Mouse (Mus musculus) thymus, postnatal 4 days (tissue): ENCODE data around the gene Gm10974.
A peak's percentile ranks its signal among the peaks of the same experiment; 100 is the strongest.

Source experiments
- DNase-seq: peaks from one replicate; pipeline ENCODE4 v3.0.0; 2021

The Gm10974 gene

GRCm38 (mm10) chr7:66406971-66407370 is 41.3 kb downstream of the Gm10974 start:
- DNase-seq = no peak

DNA sequence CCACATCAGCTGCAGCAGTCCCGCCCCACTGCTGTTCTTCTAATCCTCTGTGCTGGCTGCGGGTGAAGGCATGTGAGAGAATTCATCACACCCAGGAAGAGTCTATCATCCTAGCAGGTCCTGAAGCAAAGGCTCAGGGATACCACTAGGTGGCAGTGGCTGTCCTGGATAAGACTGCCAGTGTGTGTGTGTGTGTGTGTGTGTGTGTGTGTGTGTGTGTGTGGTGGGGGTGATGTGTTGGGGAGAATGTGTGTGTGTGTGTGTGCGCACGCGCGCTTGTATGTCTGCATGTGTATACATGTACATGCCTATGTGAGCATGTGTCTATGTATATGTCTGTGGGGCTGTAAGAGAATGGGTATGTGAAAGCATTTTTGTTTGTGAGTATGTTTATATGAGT is 43.7 kb downstream of the Gm10974 start:
- no peak for DNase-seq

- DNase-seq = no peak
Observed at GRCm38 (mm10) chr7:66413093-66413492, 47.4 kb downstream of the Gm10974 start.

GRCm38 (mm10) chr7:66416829-66417228 is 51.1 kb downstream of the Gm10974 start:
- DNase-seq = peak; percentile 18

GRCm38 (mm10) chr7:66418981-66419380 is 53.3 kb downstream of the Gm10974 start:
- no peak for DNase-seq

- no peak for DNase-seq
Observed at GRCm38 (mm10) chr7:66421903-66422302, 56.2 kb downstream of the Gm10974 start.

DNA sequence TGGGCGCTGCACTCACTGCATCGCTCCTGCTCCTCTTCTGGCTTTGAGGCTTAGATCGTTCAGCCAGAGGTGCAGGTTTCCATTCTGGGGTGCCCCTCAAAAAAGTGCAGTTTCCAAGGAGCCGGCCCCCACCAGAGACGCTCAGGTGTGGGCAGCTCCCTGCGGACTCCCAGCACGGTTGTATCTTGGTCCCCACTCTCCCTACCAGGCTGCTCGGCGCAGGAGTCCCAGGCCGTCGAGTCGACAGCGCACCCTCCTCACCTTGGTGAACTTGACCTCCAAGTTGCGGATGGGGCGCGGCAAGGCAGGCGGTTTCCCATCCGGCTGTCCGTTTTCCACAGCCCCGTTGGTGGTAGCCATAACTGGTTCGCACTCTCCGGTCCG is 61.3 kb downstream of the Gm10974 start:
- no peak for DNase-seq

- peak; percentile 13 for DNase-seq
Observed at GRCm38 (mm10) chr7:66427437-66428161, 61.9 kb downstream of the Gm10974 start, which contains the start of gene Aldh1a3. Gene Aldh1a3, minus strand, starts transcription at chr7:66427517.

- DNase-seq = peak; percentile 78
Observed at GRCm38 (mm10) chr7:66434453-66434935, 68.8 kb downstream of the Gm10974 start.
